Mouse (Mus musculus): ENCODE results near the gene Elavl1.

DNA sequence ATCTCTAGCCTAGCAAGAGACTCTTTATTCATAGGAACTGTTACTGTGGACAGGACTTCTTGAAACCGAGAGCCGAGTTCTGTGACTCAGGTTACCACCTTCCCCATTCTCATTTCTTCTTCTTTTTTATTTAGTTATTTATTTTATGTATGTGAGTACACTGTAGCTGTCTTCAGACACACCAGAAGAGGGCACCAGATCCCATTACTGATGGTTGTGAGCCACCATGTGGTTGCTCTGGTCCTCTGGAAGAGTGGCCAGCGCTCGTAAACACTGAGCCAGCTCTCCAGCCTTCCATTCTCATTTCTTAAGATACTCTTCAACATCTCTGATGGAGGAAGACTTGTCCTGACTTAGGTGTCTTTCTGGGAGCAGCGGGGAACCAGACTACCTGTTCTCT is 32.5 kb downstream of the Elavl1 start:
- no peak for TF ChIP-seq CTCF (IDR thresholded peaks at IDR 0.05; ENCODE audit: borderline replicate concordance, control insufficient read depth, extremely low read depth, insufficient read depth, low read length, poor library complexity)
- no peak for TF ChIP-seq POLR2A (IDR thresholded peaks at IDR 0.05; ENCODE audit: control insufficient read depth, extremely low read depth, insufficient read depth, low read length, poor library complexity)

All from thymus, adult 2 months (tissue).